Mouse (Mus musculus): ENCODE data around the gene Kdm6b.

- TF ChIP-seq CTCF (IDR thresholded peaks at IDR 0.05; ENCODE audit: low read depth, low read length) (no peak), TAL1 (conservative IDR thresholded peaks at IDR 0.05; ENCODE audit: low read depth, low read length) (no peak)
These were observed 2.4 kb upstream of the Kdm6b start for GRCm38 (mm10) chr11:69415668-69416451.
